Mouse (Mus musculus) yolk sac, embryonic 10.5 days (tissue): ENCODE measurements around the gene Hmgn3.

Source experiments
- DNase-seq: peaks from one replicate; pipeline ENCODE4 v3.0.0-alpha.2; 2017; ENCODE audit warnings: low spot score

The Hmgn3 gene

GRCm38 (mm10) chr9:83098652-83099307 is 47.7 kb downstream of the Hmgn3 start:
- DNase-seq, result no peak

GRCm38 (mm10) chr9:83097816-83098215 is 48.7 kb downstream of the Hmgn3 start:
- DNase-seq, result no peak

GRCm38 (mm10) chr9:83094649-83095336 is 51.7 kb downstream of the Hmgn3 start:
- DNase-seq, result no peak

- DNase-seq, result no peak
These were observed 62.6 kb downstream of the Hmgn3 start for GRCm38 (mm10) chr9:83083790-83084469.

GRCm38 (mm10) chr9:83083091-83083490 is 63.4 kb downstream of the Hmgn3 start:
- DNase-seq, result no peak

- DNase-seq, result no peak
These were observed 64.2 kb downstream of the Hmgn3 start for GRCm38 (mm10) chr9:83082296-83082695.

GRCm38 (mm10) chr9:83079724-83080123 is 66.8 kb downstream of the Hmgn3 start:
- DNase-seq, result no peak

- DNase-seq, result no peak
These were observed 78.2 kb downstream of the Hmgn3 start for GRCm38 (mm10) chr9:83068246-83068645.

- peak; percentile 17 for DNase-seq
These were observed 85.2 kb downstream of the Hmgn3 start for GRCm38 (mm10) chr9:83061289-83061688.
